ENCODE assay signal across 15 mouse cellular contexts in the genomic region with DNA sequence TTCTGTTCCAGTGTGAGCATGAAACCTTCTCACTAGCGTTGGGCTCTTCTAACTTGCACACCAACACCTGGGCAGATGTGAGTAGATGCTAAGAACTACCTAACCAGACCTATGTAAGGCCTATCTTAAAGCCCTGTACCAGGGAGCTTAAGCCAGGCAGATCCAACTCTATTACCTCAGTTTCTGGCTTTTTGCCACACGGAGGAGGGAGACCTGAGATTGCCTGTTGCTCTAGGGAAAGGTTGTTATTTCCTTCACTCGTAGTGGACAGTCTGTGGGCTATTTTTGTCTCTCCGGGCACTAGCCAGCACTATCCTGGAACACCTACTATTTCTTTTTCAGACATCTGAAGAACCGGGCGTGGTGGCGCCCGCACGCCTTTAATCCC. TPM values are rescaled to one million over a fixed set of nuclear protein-coding genes. Genes with fewer than 3 reads are reported as not detected.
DNase-seq lines count a peak whose midpoint lies in the region; ATAC-seq and TF ChIP-seq lines count a peak whose summit lies in the region.
"Had no signal": no experiment of that assay in that cellular context is flagged by ENCODE, and none has a peak within 500 bp of the region (broad histone marks: within the 10 kb centered on the region; RNA-seq: fewer than 3 reads in every experiment).

No protein-coding gene starts in this region.

- H3K4me1 ChIP-seq in testis, adult 2 months (ENCODE audit: control insufficient read depth, insufficient read depth, low read length), result no peaks in the 10 kb centered on the region
- H3K4me1 ChIP-seq in intestine, postnatal 0 days (replicated peaks; ENCODE audit: control insufficient read depth, insufficient read depth, low read length), result no peaks in the 10 kb centered on the region

- no peak overlapping the region for H3K27ac ChIP-seq in testis, adult 2 months (ENCODE audit: control insufficient read depth, insufficient read depth, low read depth, low read length)
- peak overlapping the region; percentile 74 for H3K27ac ChIP-seq in intestine, postnatal 0 days (ENCODE audit: low read depth, low read length)
- H3K27ac ChIP-seq: heart, embryonic 13.5 days; layer of hippocampus, adult 2 months; liver, embryonic 14.5 days had no signal

- ATAC-seq in intestine, postnatal 0 days, result no peak

- WGBS in intestine, postnatal 0 days, result 64% methylated on average over 9 of the region's 9 CpGs

- no peak overlapping the region for H3K4me2 ChIP-seq in intestine, postnatal 0 days (replicated peaks; ENCODE audit: low read depth)
- H3K4me2 ChIP-seq: heart, embryonic 13.5 days; hindbrain, embryonic 13.5 days had no signal

- no peaks in the 10 kb centered on the region for H3K27me3 ChIP-seq in testis, adult 2 months (ENCODE audit: control insufficient read depth, insufficient read depth, low read length)
- no peaks in the 10 kb centered on the region for H3K27me3 ChIP-seq in intestine, postnatal 0 days (replicated peaks; ENCODE audit: control insufficient read depth, insufficient read depth, low read length)

- no peak for TF ChIP-seq POLR2A in testis, adult 2 months (IDR thresholded peaks at IDR 0.05; ENCODE audit: control insufficient read depth, low read depth, low read length)

- H3K4me3 ChIP-seq in testis, adult 2 months (ENCODE audit: control insufficient read depth, low read depth, low read length), result peak overlapping the region; percentile 62
- no peak overlapping the region for H3K4me3 ChIP-seq in intestine, postnatal 0 days (ENCODE audit: low read depth, low read length)
- H3K4me3 ChIP-seq: heart, embryonic 13.5 days; hindbrain, embryonic 13.5 days; layer of hippocampus, adult 2 months; myocyte had no signal

- peak; percentile 63 for DNase-seq in kidney, adult 9 months
- DNase-seq in kidney, adult 8-10 months, result no peak
- no peak for DNase-seq in testis, postnatal 10 days (ENCODE audit: low spot score)
- no peak for DNase-seq in urinary bladder, adult 2 months (ENCODE audit: low spot score)
- DNase-seq in adrenal gland, postnatal 4 days (ENCODE audit: low spot score in 2 of 2), result no peak
- DNase-seq: adrenal gland, postnatal 14 days had no signal

- no peak overlapping the region for H3K9ac ChIP-seq in intestine, postnatal 0 days (ENCODE audit: low read depth, low read length)
- H3K9ac ChIP-seq: heart, embryonic 13.5 days; liver, embryonic 14.5 days had no signal

- no peaks in the 10 kb centered on the region for H3K36me3 ChIP-seq in testis, adult 2 months (ENCODE audit: control insufficient read depth, insufficient read depth, low read length)
- H3K36me3 ChIP-seq in intestine, postnatal 0 days (ENCODE audit: control insufficient read depth, insufficient read depth), result no peaks in the 10 kb centered on the region
- H3K36me3 ChIP-seq: heart, embryonic 13.5 days; hindbrain, embryonic 13.5 days had no signal

- TF ChIP-seq CTCF in testis, adult 2 months (IDR thresholded peaks at IDR 0.05; ENCODE audit: control insufficient read depth, insufficient read depth, insufficient replicate concordance, low read depth, low read length), result no peak
- TF ChIP-seq CTCF in intestine, postnatal 0 days (IDR thresholded peaks at IDR 0.05; ENCODE audit: low read depth), result no peak

- H3K9me3 ChIP-seq in intestine, postnatal 0 days (ENCODE audit: control insufficient read depth), result no peaks in the 10 kb centered on the region
- H3K9me3 ChIP-seq: heart, embryonic 13.5 days; hindbrain, embryonic 13.5 days had no signal

RNA-seq across cellular contexts. Expression of a gene that starts 5.3 kb away (rescaled TPM):
- polyA plus RNA-seq in testis, adult 2 months (2012; rRNA removed), result 641 and 673 TPM in 2 replicates
- 2.1 and 2.6 TPM in 2 replicates for polyA plus RNA-seq in intestine, postnatal 0 days (2015; fragmentation: Nextera tagmentation; extraction: Ambion mirVana)
- 16.3 and 18.2 TPM in 2 replicates for polyA plus RNA-seq in urinary bladder, adult 2 months (2012; rRNA removed)
- 1 to 10 TPM in 1 of 2 experiments, under 1 TPM in 1; 0.59 to 5.0 TPM for total RNA-seq in adrenal gland, postnatal 4 days (2021)
- total RNA-seq: common myeloid progenitor, adult 5-6 weeks; left cerebral cortex, postnatal 25 days had no signal
- polyA plus RNA-seq: hindbrain, embryonic 13.5 days; myocyte had no signal

RNA-seq across cellular contexts. Expression of a gene that starts 38.5 kb away (rescaled TPM):
- not detected in 2 replicates for polyA plus RNA-seq in testis, adult 2 months (2012; rRNA removed)
- 0.55 and 0.56 TPM in 2 replicates for polyA plus RNA-seq in intestine, postnatal 0 days (2015; fragmentation: Nextera tagmentation; extraction: Ambion mirVana)
- polyA plus RNA-seq in urinary bladder, adult 2 months (2012; rRNA removed), result 2.1 and 3.4 TPM in 2 replicates
- under 1 TPM in 1 of 2 experiments, not detected in 1; 0.39 TPM for total RNA-seq in adrenal gland, postnatal 4 days (2021)
- total RNA-seq: adrenal gland, postnatal 14 days; layer of hippocampus, adult 2 months; left cerebral cortex, postnatal 25 days had no signal

RNA-seq across cellular contexts. Expression of a gene that starts 45.3 kb away (rescaled TPM):
- 104 and 121 TPM in 2 replicates for polyA plus RNA-seq in testis, adult 2 months (2012; rRNA removed)
- 3.4 and 3.5 TPM in 2 replicates for polyA plus RNA-seq in intestine, postnatal 0 days (2015; fragmentation: Nextera tagmentation; extraction: Ambion mirVana)
- polyA plus RNA-seq in urinary bladder, adult 2 months (2012; rRNA removed), result 19.0 and 22.4 TPM in 2 replicates
- 10 to 100 TPM; 18.1 to 21.1 TPM for total RNA-seq in adrenal gland, postnatal 4 days (2021)

RNA-seq across cellular contexts. Expression of a gene that starts 50.9 kb away (rescaled TPM):
- 2.8 and 3.4 TPM in 2 replicates for polyA plus RNA-seq in testis, adult 2 months (2012; rRNA removed)
- 0.14 and 0.35 TPM in 2 replicates for polyA plus RNA-seq in intestine, postnatal 0 days (2015; fragmentation: Nextera tagmentation; extraction: Ambion mirVana)
- 3.0 and 3.9 TPM in 2 replicates for polyA plus RNA-seq in urinary bladder, adult 2 months (2012; rRNA removed)
- total RNA-seq in adrenal gland, postnatal 4 days (2021), result 1 to 10 TPM; 2.9 to 3.4 TPM
- total RNA-seq: common myeloid progenitor, adult 5-6 weeks had no signal

Comparison
In these comparisons a context has a peak if more than half of its experiments do, and no peak if none do; other contexts are left out.
1. RNA of a gene that starts 5.3 kb away (polyA plus RNA-seq): 641 to 673 TPM in testis, adult 2 months; 16.3 to 18.2 TPM in urinary bladder, adult 2 months and 2.1 to 2.6 TPM in intestine, postnatal 0 days; every median in the first group is over 10 times any median in the second.